Mouse (Mus musculus): Measurements from ENCODE around the gene Olfr920. TPM values are rescaled to one million over a fixed set of nuclear protein-coding genes. Genes with fewer than 3 reads are reported as not detected.

The Olfr920 gene
- 0.05 TPM in 1 of 2 replicates, not detected in the other for polyA plus RNA-seq (2015; fragmentation: Nextera tagmentation; extraction: Ambion mirVana)

DNA sequence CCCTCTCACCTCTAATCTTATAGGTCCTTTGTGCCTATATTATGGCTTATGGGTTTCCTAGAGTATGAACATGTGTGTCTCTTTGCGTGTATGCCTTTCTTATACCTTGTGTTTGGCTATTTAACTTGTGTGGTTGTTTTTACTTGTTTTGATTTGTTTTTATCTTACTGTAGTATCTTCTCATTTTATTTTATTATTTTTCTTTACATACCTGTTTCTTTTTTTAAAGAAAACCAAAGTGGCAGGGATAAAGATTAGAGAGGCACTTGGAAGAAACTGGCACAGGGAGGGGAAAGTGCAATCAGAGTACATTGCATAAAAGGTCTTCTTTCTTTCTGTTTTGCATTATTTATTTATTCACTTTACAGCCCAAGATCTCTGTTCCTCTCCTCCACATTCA lies at the start of gene Olfr920:
Olfr920 (plus strand) TSS at position 301 of the 400 bp plus-strand sequence.

DNA sequence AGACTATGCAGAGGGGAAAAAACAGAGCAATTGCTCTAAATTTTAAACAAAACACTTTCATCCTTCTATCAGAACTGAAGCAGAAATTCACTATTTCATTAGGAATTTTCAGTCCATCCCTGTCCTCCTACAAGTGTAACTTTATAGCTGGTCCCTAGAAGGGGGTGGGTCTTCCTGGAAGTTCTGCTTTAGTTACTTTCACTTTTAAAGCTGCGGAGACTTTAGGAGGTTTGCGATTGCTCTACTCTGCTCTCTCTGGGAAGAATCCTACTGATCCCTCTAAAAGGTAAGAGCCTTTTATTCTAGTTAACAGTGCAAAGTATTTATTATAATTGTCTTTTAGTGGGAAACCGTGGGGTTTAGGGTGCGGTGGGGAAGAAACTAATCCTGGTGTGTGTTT lies 34.0 kb upstream of the Olfr920 start, which contains the start of gene Vwa5a:
Vwa5a (plus strand) TSS at position 167 of the 400 bp plus-strand sequence.

DNA sequence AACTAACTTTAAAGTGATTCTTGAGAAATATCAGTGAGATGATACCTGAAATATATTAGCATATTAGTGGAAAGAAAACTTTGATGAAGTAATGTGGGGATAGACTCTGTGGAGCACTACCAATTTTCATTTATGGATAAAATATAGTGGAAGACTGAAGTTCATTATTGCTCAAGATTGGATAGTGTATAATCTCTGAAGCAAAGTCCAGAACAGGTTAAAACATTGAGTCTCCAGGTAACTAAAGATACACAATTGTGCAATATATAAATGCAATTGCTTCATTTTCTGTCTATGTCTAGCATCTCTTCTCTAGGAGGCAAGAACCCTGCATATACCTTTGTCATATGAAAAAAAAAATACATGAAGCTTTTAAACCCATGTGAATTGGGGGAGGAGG lies 20.7 kb downstream of the Olfr920 start, which contains the start of gene Olfr921:
Olfr921 (plus strand) TSS at position 301 of the 400 bp plus-strand sequence.

Other genes with a start within 250 kb of the Olfr920 start
- gene Olfr911-ps1, start 230.7 kb upstream of the Olfr920 start, polyA plus RNA-seq (2015; fragmentation: Nextera tagmentation; extraction: Ambion mirVana) = not detected in 2 replicates
- gene Olfr910, start 214.4 kb upstream of the Olfr920 start, polyA plus RNA-seq (2015; fragmentation: Nextera tagmentation; extraction: Ambion mirVana) = not detected in 2 replicates
- not detected in 2 replicates for gene Olfr912, start 172.1 kb upstream of the Olfr920 start, polyA plus RNA-seq (2015; fragmentation: Nextera tagmentation; extraction: Ambion mirVana)
- gene Olfr913, start 159.5 kb upstream of the Olfr920 start, polyA plus RNA-seq (2015; fragmentation: Nextera tagmentation; extraction: Ambion mirVana) = not detected in 2 replicates
- gene Olfr914, start 147.2 kb upstream of the Olfr920 start, polyA plus RNA-seq (2015; fragmentation: Nextera tagmentation; extraction: Ambion mirVana) = not detected in 2 replicates
- not detected in 2 replicates for gene Olfr916, start 92.4 kb upstream of the Olfr920 start, polyA plus RNA-seq (2015; fragmentation: Nextera tagmentation; extraction: Ambion mirVana)
- gene Olfr917, start 86.5 kb upstream of the Olfr920 start, polyA plus RNA-seq (2015; fragmentation: Nextera tagmentation; extraction: Ambion mirVana) = not detected in 2 replicates
- not detected in 2 replicates for gene Olfr918, start 77.7 kb upstream of the Olfr920 start, polyA plus RNA-seq (2015; fragmentation: Nextera tagmentation; extraction: Ambion mirVana)
- not detected in 2 replicates for gene Olfr919, start 48.6 kb upstream of the Olfr920 start, polyA plus RNA-seq (2015; fragmentation: Nextera tagmentation; extraction: Ambion mirVana)
- 11.2 and 13.3 TPM in 2 replicates for gene Vwa5a, start 34.0 kb upstream of the Olfr920 start, polyA plus RNA-seq (2015; fragmentation: Nextera tagmentation; extraction: Ambion mirVana)
- gene Olfr921, start 20.8 kb downstream of the Olfr920 start, polyA plus RNA-seq (2015; fragmentation: Nextera tagmentation; extraction: Ambion mirVana) = not detected in 2 replicates
- gene Olfr922, start 62.3 kb downstream of the Olfr920 start, polyA plus RNA-seq (2015; fragmentation: Nextera tagmentation; extraction: Ambion mirVana) = not detected in 2 replicates
- gene Olfr923, start 74.2 kb downstream of the Olfr920 start, polyA plus RNA-seq (2015; fragmentation: Nextera tagmentation; extraction: Ambion mirVana) = not detected in 2 replicates
- not detected in 2 replicates for gene Olfr924, start 92.2 kb downstream of the Olfr920 start, polyA plus RNA-seq (2015; fragmentation: Nextera tagmentation; extraction: Ambion mirVana)
- gene Olfr26, start 102.8 kb downstream of the Olfr920 start, polyA plus RNA-seq (2015; fragmentation: Nextera tagmentation; extraction: Ambion mirVana) = not detected in 2 replicates
- gene Olfr926, start 124.8 kb downstream of the Olfr920 start, polyA plus RNA-seq (2015; fragmentation: Nextera tagmentation; extraction: Ambion mirVana) = not detected in 2 replicates
- not detected in 2 replicates for gene Olfr930, start 177.5 kb downstream of the Olfr920 start, polyA plus RNA-seq (2015; fragmentation: Nextera tagmentation; extraction: Ambion mirVana)
- not detected in 2 replicates for gene Olfr933, start 220.0 kb downstream of the Olfr920 start, polyA plus RNA-seq (2015; fragmentation: Nextera tagmentation; extraction: Ambion mirVana)
- not detected in 2 replicates for gene Olfr934, start 236.0 kb downstream of the Olfr920 start, polyA plus RNA-seq (2015; fragmentation: Nextera tagmentation; extraction: Ambion mirVana)
- gene Olfr935, start 247.4 kb downstream of the Olfr920 start, polyA plus RNA-seq (2015; fragmentation: Nextera tagmentation; extraction: Ambion mirVana) = not detected in 2 replicates

Measured in neural tube, postnatal 0 days (tissue).